Mouse (Mus musculus): ENCODE data around the gene Uvrag. TPM values are rescaled to one million over a fixed set of nuclear protein-coding genes. Genes with fewer than 3 reads are reported as not detected.

Uvrag gene
- total RNA-seq, 2 experiments from 2014 or later, result 31.8 to 38.0 TPM

- no peak for DNase-seq
Observed at GRCm38 (mm10) chr7:99015914-99016313, 125.0 kb downstream of the Uvrag start.

GRCm38 (mm10) chr7:99015419-99015818, 125.5 kb downstream of the Uvrag start:
- DNase-seq, result no peak

GRCm38 (mm10) chr7:99014620-99015019, 126.3 kb downstream of the Uvrag start:
- DNase-seq, result no peak

- DNase-seq, result no peak
Observed at GRCm38 (mm10) chr7:99007506-99008354, 133.2 kb downstream of the Uvrag start.

- DNase-seq, result no peak
Observed at GRCm38 (mm10) chr7:99003231-99003630, 137.7 kb downstream of the Uvrag start.

- no peak for DNase-seq
Observed at GRCm38 (mm10) chr7:98998722-98999121, 142.2 kb downstream of the Uvrag start.

- DNase-seq, result no peak
Observed at GRCm38 (mm10) chr7:98997760-98998159, 143.2 kb downstream of the Uvrag start.

- no peak for DNase-seq
Observed at GRCm38 (mm10) chr7:98996791-98997190, 144.2 kb downstream of the Uvrag start.

GRCm38 (mm10) chr7:98995126-98995727, 145.7 kb downstream of the Uvrag start:
- DNase-seq, result no peak

- DNase-seq, result no peak
Observed at GRCm38 (mm10) chr7:98994137-98994536, 146.8 kb downstream of the Uvrag start.

GRCm38 (mm10) chr7:98993395-98993794, 147.5 kb downstream of the Uvrag start:
- no peak for DNase-seq

GRCm38 (mm10) chr7:98991204-98991761, 149.7 kb downstream of the Uvrag start:
- DNase-seq, result no peak

GRCm38 (mm10) chr7:98990510-98990909, 150.4 kb downstream of the Uvrag start:
- no peak for DNase-seq

- DNase-seq, result no peak
Observed at GRCm38 (mm10) chr7:98986962-98987441, 153.9 kb downstream of the Uvrag start.

GRCm38 (mm10) chr7:98985935-98986334, 155.0 kb downstream of the Uvrag start:
- DNase-seq, result no peak

- DNase-seq, result no peak
Observed at GRCm38 (mm10) chr7:98985489-98985888, 155.5 kb downstream of the Uvrag start.

GRCm38 (mm10) chr7:98984319-98984718, 156.6 kb downstream of the Uvrag start:
- no peak for DNase-seq

GRCm38 (mm10) chr7:98983058-98983457, 157.9 kb downstream of the Uvrag start:
- DNase-seq, result no peak

GRCm38 (mm10) chr7:98981423-98981822, 159.5 kb downstream of the Uvrag start:
- no peak for DNase-seq

GRCm38 (mm10) chr7:98976839-98977457, 164.0 kb downstream of the Uvrag start:
- no peak for DNase-seq

- no peak for DNase-seq
Observed at GRCm38 (mm10) chr7:98974590-98974989, 166.4 kb downstream of the Uvrag start.

- no peak for DNase-seq
Observed at GRCm38 (mm10) chr7:98970721-98971120, 170.2 kb downstream of the Uvrag start.

Measured in adrenal gland, postnatal 10 days (tissue).